Mouse (Mus musculus) small intestine, adult 2 months (tissue): Measurements from ENCODE around the gene Heg1.

Source experiments
- CTCF ChIP-seq: fragments of 200-500 bp; IDR thresholded peaks from 2 replicates; pipeline ENCODE4 v1.5.1; 2012; ENCODE audit warnings: low read depth, mild to moderate bottlenecking, control low read depth, inconsistent platforms, low read length, moderate library complexity, mixed read lengths; ENCODE audit not compliant: insufficient replicate concordance, insufficient read length; ENCODE audit errors: extremely low read depth
- POLR2A ChIP-seq: fragments of 200-500 bp; IDR thresholded peaks from 2 replicates; pipeline ENCODE4 v1.6.1; 2012; ENCODE audit warnings: low read depth, mild to moderate bottlenecking, control low read depth, inconsistent platforms, low read length, moderate library complexity

DNA sequence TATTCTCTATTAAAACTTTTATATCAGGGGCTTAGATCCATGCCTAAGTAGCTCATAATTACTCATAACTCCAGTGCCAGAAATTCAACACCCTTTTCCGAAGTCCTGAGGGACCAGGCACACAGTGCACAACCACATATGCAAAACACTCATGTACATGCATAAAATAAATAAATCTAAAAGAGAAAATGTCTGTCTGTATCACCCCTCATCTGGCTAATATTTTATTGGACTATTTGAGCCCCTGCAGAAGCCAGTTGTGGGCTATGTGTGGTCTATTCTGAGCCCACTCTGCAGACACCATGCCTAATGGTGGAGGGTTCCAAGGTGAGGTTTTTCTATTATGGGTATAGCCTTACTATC, 98.5 kb downstream of the Heg1 start:
- TF ChIP-seq CTCF (no peak), POLR2A (no peak)
